Mouse (Mus musculus) stomach, embryonic 16.5 days (tissue): ENCODE results near the gene Fbxo39. TPM values are rescaled to one million over a fixed set of nuclear protein-coding genes. Genes with fewer than 3 reads are reported as not detected.

Source experiments
- ATAC-seq: fragments of 200-750 bp; cut with Nextera tagmentation; 2 replicates; pipeline ENCODE4 v1.8.0; 2017; ENCODE audit warnings: moderate number of reproducible peaks, moderate TSS enrichment; ENCODE audit not compliant: insufficient read depth, low FRiP score
- H3K27ac ChIP-seq: fragments of 300-500 bp; sonication (generic); 2 replicates; pipeline ENCODE4 v1.5.1; 2014; ENCODE audit warnings: low read length
- H3K27me3 ChIP-seq: fragments of 300-500 bp; sonication (generic); 2 replicates; pipeline ENCODE4 v1.6.1; 2014; ENCODE audit warnings: low read length, control low read depth, mixed read lengths; ENCODE audit not compliant: control insufficient read depth, insufficient read depth
- H3K36me3 ChIP-seq: fragments of 300-500 bp; sonication (generic); 2 replicates; pipeline ENCODE4 v1.6.1; 2014; ENCODE audit warnings: low read length; ENCODE audit not compliant: control insufficient read depth, insufficient read depth
- H3K4me1 ChIP-seq: fragments of 300-500 bp; sonication (generic); 2 replicates; pipeline ENCODE4 v1.6.1; 2014; ENCODE audit warnings: low read length, control low read depth, mixed read lengths; ENCODE audit not compliant: control insufficient read depth, insufficient read depth
- H3K4me2 ChIP-seq: fragments of 300-500 bp; sonication (generic); 2 replicates; pipeline ENCODE4 v1.6.1; 2014; ENCODE audit warnings: low read depth, low read length, mixed read lengths
- H3K4me3 ChIP-seq: fragments of 300-500 bp; sonication (generic); replicated peaks from 2 replicates; pipeline ENCODE4 v1.5.1; 2014; ENCODE audit warnings: mild to moderate bottlenecking, low read length
- H3K9ac ChIP-seq: fragments of 300-500 bp; sonication (generic); 2 replicates; pipeline ENCODE4 v1.6.1; 2014; ENCODE audit warnings: low read length
- H3K9me3 ChIP-seq: fragments of 300-500 bp; sonication (generic); replicated peaks from 2 replicates; pipeline ENCODE4 v1.6.1; 2016; ENCODE audit warnings: low read length, control low read depth; ENCODE audit not compliant: control insufficient read depth
- WGBS: fragments of 180-500 bp; shearing (Covaris S2); extraction: QIAGEN DNeasy Blood & Tissue Kit; methylation state at CpG from one replicate; pipeline ENCODE4 v1.1.7; 2014; 5-methylcytosine and 5-hydroxymethylcytosine counted together
- polyA plus RNA-seq: library from polyadenylated mRNA; unstranded; fragments of >200 nt; fragmentation: Nextera tagmentation; extraction: Ambion mirVana; gene quantifications from 2 replicates; pipeline ENCODE4 v1.2.1, GENCODE M21; 2015

Fbxo39 gene
- polyA plus RNA-seq, 1 experiment from 2014 or later: not detected

DNA sequence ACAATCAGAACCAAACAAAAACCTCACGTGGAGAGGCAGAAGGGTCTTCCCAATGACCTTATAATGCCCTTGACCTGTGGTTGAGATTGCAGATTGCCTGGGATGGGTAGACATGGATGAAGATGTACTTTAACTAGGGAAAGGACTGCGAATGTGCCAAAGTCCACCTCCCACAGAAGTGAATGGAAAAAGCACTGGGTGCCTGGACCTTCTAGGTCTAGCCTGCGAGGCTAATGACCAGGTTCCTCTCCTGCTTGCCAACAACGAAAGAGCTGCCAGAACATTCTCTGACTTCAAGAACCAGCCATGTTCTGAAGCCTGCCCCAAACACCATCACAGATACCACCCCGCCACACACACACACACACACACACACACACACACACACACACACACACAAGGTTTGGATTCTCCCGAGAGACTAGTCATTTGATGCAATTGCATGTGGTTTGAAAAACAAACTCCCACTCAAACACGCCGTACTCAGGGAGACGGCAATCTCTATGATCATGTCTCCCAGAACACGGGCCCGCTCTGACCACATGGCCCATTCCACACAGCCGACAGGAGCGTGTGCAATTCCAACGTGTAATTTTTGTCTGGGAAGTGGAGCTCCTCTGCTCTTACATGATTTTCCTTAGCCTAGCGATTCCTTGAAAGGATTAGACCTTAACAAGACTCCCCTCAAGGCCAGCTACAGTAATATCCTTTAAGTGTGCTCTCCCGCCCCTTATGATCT, 30.6 kb upstream of the Fbxo39 start:
- Histone ChIP-seq H3K4me2 (no peak overlapping the region), H3K9me3 (no peaks in the 10 kb centered on the region), H3K4me1 (no peaks in the 10 kb centered on the region), H3K27me3 (no peaks in the 10 kb centered on the region), H3K36me3 (no peaks in the 10 kb centered on the region), H3K4me3 (no peak overlapping the region), H3K27ac (no peak overlapping the region), H3K9ac (no peak overlapping the region)
- no peak for ATAC-seq
- WGBS: 85% methylated on average over 16 of the region's 16 CpGs

DNA sequence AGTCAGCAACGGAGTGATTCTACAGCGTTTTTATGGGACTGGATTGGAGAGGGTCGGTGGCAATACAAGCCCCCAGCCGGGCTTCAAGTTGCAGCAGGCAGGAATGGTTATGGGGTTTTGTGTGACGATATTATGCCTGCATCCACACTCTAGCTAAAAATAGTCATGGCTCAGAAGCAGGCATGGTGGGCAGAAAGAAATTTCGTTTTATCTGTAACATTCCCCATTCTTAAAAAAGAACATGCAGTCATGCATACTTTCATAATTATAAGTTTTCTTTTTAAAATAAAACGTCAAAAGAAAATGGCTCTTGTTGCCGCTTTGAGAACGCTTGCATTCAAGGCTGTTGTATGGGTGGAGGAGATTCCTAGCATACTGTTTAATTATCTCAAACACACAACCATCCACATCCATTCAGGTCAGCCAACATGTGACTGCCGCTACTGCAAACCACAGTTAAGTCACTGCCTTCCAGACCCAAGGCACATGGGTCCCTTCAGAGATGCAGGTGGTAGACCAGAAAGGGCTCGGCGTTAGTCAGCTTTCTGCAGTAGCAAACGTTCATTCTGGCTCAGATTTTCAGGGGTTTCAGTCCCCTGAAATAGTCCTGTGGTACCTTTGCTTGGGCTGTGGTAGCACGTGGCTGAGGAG, 29.6 kb upstream of the Fbxo39 start:
- Histone ChIP-seq H3K4me1 (no peaks in the 10 kb centered on the region), H3K27me3 (no peaks in the 10 kb centered on the region), H3K9me3 (no peaks in the 10 kb centered on the region), H3K4me2 (no peak overlapping the region), H3K27ac (no peak overlapping the region), H3K9ac (no peak overlapping the region), H3K4me3 (no peak overlapping the region), H3K36me3 (no peaks in the 10 kb centered on the region)
- WGBS: 78% methylated on average over 14 of the region's 14 CpGs
- ATAC-seq: no peak

DNA sequence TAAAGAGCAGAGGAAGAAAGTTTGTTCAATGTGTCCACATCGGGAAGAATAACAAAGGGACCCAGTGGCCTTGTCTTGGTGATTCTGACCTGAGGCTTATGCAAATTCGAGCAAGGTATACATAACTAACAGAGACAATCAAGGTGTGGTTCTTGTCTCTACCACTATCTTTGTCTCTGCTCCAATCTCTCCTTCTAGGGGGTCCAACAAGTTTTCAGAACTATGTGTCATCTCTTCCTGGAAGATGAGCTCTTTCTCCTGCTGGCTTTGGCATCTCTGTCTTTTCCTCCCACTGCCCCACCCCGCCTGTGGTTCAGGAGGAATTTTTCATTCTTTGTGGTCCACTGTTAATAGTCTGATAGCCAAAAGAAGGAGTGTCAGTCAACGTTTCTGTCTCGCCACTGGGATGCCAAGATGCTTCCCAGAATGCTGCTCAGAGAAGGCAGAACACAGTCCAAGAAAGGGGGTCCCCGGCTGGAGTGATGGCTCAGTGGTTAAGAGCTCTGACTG, 28.2 kb upstream of the Fbxo39 start:
- Histone ChIP-seq H3K27ac (no peak overlapping the region), H3K4me3 (no peak overlapping the region), H3K9me3 (no peaks in the 10 kb centered on the region), H3K36me3 (no peaks in the 10 kb centered on the region), H3K4me2 (no peak overlapping the region), H3K9ac (no peak overlapping the region), H3K4me1 (no peaks in the 10 kb centered on the region), H3K27me3 (no peaks in the 10 kb centered on the region)
- WGBS: 65% methylated on average over 6 of the region's 6 CpGs
- no peak for ATAC-seq

DNA sequence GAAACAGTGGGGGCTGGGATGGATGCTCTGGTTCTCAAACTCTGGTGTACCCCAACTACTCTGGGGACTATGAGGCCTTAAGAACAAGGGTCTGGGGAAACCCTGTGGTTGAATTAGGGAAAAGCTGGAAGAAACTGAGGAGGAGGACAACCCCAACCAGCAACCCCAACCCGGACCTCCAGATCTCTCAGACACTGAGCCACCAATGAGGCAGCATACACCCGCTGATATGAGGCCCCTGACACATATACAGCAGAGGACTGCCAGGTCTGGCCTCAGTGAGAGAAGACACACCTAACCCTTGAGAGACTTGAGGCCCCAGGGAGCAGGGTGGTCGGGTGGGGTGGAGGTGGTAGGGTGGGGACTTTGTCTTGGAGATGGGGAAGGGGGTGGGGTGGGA, 27.6 kb upstream of the Fbxo39 start:
- H3K27ac ChIP-seq: no peak overlapping the region
- no peak for ATAC-seq
- H3K9me3 ChIP-seq: no peaks in the 10 kb centered on the region
- no peak overlapping the region for H3K9ac ChIP-seq
- no peak overlapping the region for H3K4me2 ChIP-seq
- no peaks in the 10 kb centered on the region for H3K36me3 ChIP-seq
- WGBS: 69% methylated on average over 3 of the region's 3 CpGs
- H3K27me3 ChIP-seq: no peaks in the 10 kb centered on the region
- H3K4me3 ChIP-seq: no peak overlapping the region
- H3K4me1 ChIP-seq: no peaks in the 10 kb centered on the region

DNA sequence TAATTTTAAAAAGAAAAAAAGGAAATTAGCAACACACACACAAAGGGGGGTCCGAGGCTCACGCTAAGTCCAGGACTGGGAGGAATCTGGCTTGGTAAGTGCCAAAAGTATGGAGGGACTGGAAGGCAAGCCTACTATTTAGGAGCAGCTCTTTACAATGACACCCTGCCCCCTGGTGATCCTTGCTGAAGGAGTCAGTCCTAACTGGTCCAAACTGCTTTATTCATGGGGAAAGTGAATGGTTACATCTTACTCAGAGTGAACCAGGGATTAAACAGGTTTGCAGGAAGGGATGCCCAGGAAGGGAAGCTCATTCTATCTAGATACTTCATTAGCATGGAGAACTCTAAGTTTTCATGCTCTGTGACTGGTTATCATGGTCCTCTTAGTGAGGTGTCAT, 27.1 kb upstream of the Fbxo39 start:
- Histone ChIP-seq H3K4me2 (no peak overlapping the region), H3K4me1 (no peaks in the 10 kb centered on the region), H3K9ac (no peak overlapping the region), H3K36me3 (no peaks in the 10 kb centered on the region), H3K9me3 (no peaks in the 10 kb centered on the region), H3K27me3 (no peaks in the 10 kb centered on the region), H3K4me3 (no peak overlapping the region), H3K27ac (no peak overlapping the region)
- no peak for ATAC-seq
- 86% methylated on average over 2 of the region's 2 CpGs for WGBS

DNA sequence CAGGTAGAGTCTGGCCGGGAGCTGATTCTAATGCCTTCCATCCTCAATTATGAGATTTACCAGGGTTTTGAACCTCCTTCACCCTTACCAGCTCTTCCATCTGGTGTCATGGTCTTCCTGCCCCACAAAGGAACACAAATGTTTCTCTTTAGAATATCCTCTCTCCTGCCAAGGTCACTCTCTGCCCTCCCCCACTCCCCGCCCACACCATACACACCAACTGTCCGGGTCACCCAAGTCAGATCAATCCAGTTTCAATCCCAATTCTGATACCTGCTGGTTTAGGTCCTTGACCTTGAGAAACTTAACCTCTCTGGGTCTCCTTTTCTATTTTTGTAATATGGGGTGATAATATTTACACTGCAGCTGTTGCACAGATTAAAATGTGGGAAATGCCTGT, 26.7 kb upstream of the Fbxo39 start:
- Histone ChIP-seq H3K9ac (no peak overlapping the region), H3K4me2 (no peak overlapping the region), H3K4me1 (no peaks in the 10 kb centered on the region), H3K36me3 (no peaks in the 10 kb centered on the region), H3K4me3 (no peak overlapping the region), H3K27ac (no peak overlapping the region), H3K27me3 (no peaks in the 10 kb centered on the region), H3K9me3 (no peaks in the 10 kb centered on the region)
- ATAC-seq: no peak
- 69% methylated on average over 3 of the region's 3 CpGs for WGBS

DNA sequence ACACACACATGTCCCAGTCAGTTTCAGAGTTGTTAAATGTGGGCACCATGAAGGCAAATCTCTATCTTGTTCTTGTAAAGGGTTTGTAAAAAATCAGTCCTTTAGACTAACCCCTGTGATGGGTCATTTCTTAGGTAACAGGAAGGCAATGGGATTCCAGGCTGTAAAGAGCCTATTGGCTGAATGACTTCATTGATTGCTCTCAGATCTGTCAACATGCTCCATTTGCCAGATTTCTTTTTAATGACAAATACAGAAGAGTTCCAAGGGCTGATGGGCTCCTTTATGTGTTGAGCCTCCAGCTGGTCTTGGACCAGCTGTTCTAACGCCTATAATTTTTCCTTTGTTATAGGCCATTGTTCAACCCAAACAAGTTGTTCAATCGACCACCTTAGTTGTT, 21.1 kb upstream of the Fbxo39 start:
- 76% methylated on average over 2 of the region's 2 CpGs for WGBS
- Histone ChIP-seq H3K9me3 (no peaks in the 10 kb centered on the region), H3K9ac (no peak overlapping the region), H3K36me3 (no peaks in the 10 kb centered on the region), H3K27me3 (no peaks in the 10 kb centered on the region), H3K4me3 (no peak overlapping the region), H3K4me1 (no peaks in the 10 kb centered on the region), H3K27ac (no peak overlapping the region), H3K4me2 (no peak overlapping the region)
- ATAC-seq: no peak

DNA sequence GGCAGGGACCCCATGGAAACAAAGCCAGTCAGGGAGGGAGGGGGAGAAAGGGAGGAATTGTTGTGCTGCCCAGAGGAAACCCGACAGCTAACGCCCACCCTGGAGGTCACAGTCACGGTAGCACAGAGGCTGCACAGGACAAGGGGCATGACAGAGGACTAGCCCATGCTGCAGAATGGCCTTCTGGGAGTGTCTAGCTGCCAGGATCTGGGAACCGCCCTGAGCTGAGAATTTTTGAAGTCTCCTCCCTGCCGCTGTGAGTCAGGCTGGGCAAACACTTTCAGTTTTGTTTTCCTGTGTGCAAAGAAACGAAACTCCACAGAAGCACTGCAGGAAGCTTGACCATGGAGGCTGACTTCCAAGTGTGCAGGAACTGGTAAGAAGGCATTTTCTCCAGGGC, 12.9 kb upstream of the Fbxo39 start, which contains the start of gene Xaf1:
Xaf1 (plus strand) TSS at position 296 of the 400 bp plus-strand sequence.
- Histone ChIP-seq H3K9me3 (no peaks in the 10 kb centered on the region), H3K27ac (peak within 1 kb of the TSS; percentile 66), H3K27me3 (no peaks in the 10 kb centered on the region), H3K4me1 (peaks cover 12% of the 10 kb centered on the region), H3K4me3 (peak within 1 kb of the TSS; percentile 38), H3K9ac (peak within 1 kb of the TSS; percentile 48; the same call in 1 of the 2 replicates), H3K4me2 (peak within 1 kb of the TSS; percentile 49), H3K36me3 (no peaks in the 10 kb centered on the region)
- WGBS: 7% methylated on average over 6 of the region's 6 CpGs
- peak; percentile 88; the same call in 1 of the 2 replicates for ATAC-seq

DNA sequence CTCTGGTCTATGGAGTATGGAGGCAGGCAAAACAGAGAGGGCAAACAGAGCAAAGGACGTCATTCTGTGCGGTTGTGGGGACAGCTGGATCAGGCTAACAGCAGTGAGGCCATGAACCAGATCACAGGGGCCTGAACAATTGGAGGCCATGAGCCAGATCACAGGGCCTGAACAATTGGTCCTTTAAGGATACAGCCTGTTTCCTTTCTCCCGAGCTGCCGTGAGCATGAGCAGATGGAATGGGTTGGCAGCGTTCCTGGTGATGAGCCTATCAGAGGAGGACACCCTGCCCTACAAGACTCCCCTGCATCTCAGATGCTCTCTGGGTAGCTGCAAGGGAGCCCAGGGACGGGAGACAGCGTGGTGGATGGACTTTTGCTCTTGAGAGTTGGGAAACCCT, 12.0 kb upstream of the Fbxo39 start:
- Histone ChIP-seq H3K4me3 (peak overlapping the region; percentile 38; the same call in 1 of the 2 replicates), H3K27ac (peak overlapping the region; percentile 66; the same call in 1 of the 2 replicates), H3K9ac (no peak overlapping the region), H3K9me3 (no peaks in the 10 kb centered on the region), H3K4me1 (peaks cover 12% of the 10 kb centered on the region), H3K27me3 (no peaks in the 10 kb centered on the region), H3K36me3 (no peaks in the 10 kb centered on the region), H3K4me2 (peak overlapping the region; percentile 49)
- ATAC-seq: no peak
- WGBS: 69% methylated on average over 7 of the region's 7 CpGs
